Mouse (Mus musculus) lung, adult 2 months (tissue): ENCODE measurements around the gene Ptpn3. TPM values are rescaled to one million over a fixed set of nuclear protein-coding genes. Genes with fewer than 3 reads are reported as not detected.

Experiments used
- DNase-seq: peaks from one replicate; pipeline ENCODE4 v3.0.0; 2022
- H3K4me1 ChIP-seq: fragments of 200-500 bp; 2 replicates; pipeline ENCODE4 v1.6.1; 2011; ENCODE audit warnings: low read length; ENCODE audit not compliant: control insufficient read depth, insufficient read depth
- H3K4me3 ChIP-seq: fragments of 200-500 bp; replicated peaks from 2 replicates; pipeline ENCODE3; 2011; ENCODE audit warnings: low read depth, mild to moderate bottlenecking, control low read depth, low read length; ENCODE audit errors: extremely low read depth
- CTCF ChIP-seq: fragments of 200-500 bp; IDR thresholded peaks from 2 replicates; pipeline ENCODE4 v1.5.1; 2011; ENCODE audit warnings: mild to moderate bottlenecking, low read length, control low read depth; ENCODE audit not compliant: insufficient read depth
- POLR2A ChIP-seq: fragments of 200-500 bp; IDR thresholded peaks from 2 replicates; pipeline ENCODE4 v1.6.1; 2011; ENCODE audit warnings: low read depth, mild to moderate bottlenecking, control low read depth, low read length, borderline replicate concordance; ENCODE audit errors: extremely low read depth
- WGBS: fragments of 180-500 bp; shearing (Covaris S2); methylation state at CpG from one replicate; pipeline ENCODE4 v1.1.7; 2018; 5-methylcytosine and 5-hydroxymethylcytosine counted together
- polyA plus RNA-seq: library from polyadenylated mRNA; depleted of rRNA; stranded (reverse); fragments of >200 nt; gene quantifications from 2 replicates; pipeline ENCODE4 v1.2.3, GENCODE M21; 2012

The Ptpn3 gene
- polyA plus RNA-seq, 1 experiment: 10.8 TPM

GRCm38 (mm10) chr4:57235741-57236140, 65.9 kb downstream of the Ptpn3 start:
- DNase-seq: no peak
- no peak overlapping the region for H3K4me3 ChIP-seq
- 81% methylated on average over 4 of the region's 4 CpGs for WGBS
- TF ChIP-seq CTCF: no peak
- no peak for TF ChIP-seq POLR2A
- H3K4me1 ChIP-seq: peaks cover 3% of the 10 kb centered on the region; the same call in 1 of the 2 replicates

- TF ChIP-seq POLR2A (no peak), CTCF (no peak)
- Histone ChIP-seq H3K4me1 (no peaks in the 10 kb centered on the region), H3K4me3 (no peak overlapping the region)
- WGBS: 80% methylated on average over 7 of the region's 7 CpGs
- DNase-seq: no peak
Observed at GRCm38 (mm10) chr4:57234348-57234747, 67.3 kb downstream of the Ptpn3 start.

DNA sequence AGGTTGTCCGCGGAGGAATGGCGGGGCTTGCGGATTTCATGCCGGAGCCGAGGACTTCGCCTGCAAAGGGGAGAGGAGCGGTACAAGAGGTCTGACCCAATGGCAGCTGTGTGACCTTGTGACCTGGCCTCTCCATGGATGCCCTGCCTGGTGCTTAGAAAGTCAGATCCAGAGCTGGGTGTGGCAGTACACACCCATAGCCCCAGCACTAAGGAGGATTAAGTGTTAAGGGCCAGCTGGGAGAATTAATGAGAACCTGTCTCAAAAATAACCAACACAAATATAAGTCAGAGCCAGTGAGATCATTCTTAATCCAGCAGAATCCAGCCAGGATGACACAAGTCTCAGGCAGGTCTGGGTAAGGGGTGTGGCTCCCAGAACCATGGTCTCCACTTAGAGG, 69.2 kb downstream of the Ptpn3 start:
- Histone ChIP-seq H3K4me1 (no peaks in the 10 kb centered on the region), H3K4me3 (no peak overlapping the region)
- no peak for DNase-seq
- no peak for TF ChIP-seq POLR2A
- 95% methylated on average over 8 of the region's 8 CpGs for WGBS

DNA sequence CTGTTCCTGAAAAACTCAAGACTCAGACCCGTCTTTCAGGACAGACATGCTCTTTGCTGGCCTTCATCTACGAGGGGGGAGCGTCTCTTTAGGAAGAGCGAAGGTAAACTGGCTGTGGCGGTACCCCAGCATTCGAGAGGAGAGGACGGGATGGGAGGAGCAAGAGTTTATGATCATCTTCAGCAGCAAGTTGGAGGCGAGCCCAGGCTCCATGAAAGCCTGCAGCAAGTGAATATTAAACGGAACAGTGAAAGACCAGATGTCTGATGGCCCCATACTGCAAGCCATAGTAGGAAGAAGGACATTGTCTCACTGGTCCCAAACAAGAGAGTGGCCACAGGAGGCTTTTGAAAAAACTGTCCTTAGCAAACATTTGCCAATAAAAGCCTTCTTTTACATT, 70.3 kb downstream of the Ptpn3 start:
- 74% methylated on average over 9 of the region's 9 CpGs for WGBS
- no peak for TF ChIP-seq CTCF
- no peak for TF ChIP-seq POLR2A

GRCm38 (mm10) chr4:57230341-57230740, 71.3 kb downstream of the Ptpn3 start:
- no peak overlapping the region for H3K4me3 ChIP-seq
- WGBS: 84% methylated on average over 7 of the region's 7 CpGs
- no peaks in the 10 kb centered on the region for H3K4me1 ChIP-seq
- DNase-seq: no peak
- TF ChIP-seq POLR2A: no peak
- TF ChIP-seq CTCF: no peak

More for the DNA sequence above, 70.3 kb downstream of the Ptpn3 start:
- DNase-seq: no peak
- Histone ChIP-seq H3K4me3 (no peak overlapping the region), H3K4me1 (no peaks in the 10 kb centered on the region)

DNA sequence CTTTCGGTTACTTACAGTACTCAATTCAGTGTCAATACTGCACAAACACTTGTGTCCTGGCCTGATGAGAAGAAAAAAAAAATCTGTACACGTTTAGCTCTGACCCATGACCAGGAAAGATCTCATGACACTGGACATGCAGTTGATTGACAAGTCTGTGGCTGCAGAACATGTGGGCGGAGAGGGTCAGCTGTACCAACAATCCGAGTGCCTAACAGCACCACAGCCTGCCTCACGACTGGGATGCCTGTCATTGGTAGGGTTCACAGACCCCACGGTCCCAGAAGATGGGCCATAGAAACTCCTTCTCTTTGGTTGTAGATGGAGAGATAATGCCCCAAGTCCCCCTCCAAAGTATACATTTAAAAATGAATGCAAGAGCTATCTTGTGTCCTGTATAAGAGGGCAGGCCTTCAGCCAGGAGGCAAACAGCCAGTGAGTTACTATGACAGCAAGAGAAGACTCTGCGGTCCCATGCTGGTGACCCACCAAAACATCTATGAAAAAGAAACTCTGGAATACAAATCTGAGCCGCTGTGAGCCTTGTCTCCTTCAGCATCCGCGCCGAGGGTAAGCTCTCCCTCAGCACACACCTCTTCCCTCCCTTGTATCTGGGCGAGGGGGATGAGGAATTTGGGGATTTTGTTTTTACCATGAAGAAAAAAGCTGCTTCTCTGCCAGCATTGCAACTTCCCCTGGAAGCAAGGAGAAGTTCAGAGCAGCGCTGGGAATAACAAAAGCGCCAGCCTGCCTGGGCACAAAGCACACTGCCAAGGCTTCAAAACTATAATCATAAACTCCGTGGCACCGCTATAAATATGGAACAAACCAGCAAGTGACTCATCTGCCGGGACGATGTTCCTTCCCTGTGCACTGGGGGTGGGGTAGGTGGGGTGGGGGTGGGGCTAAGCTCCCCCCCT, 72.8 kb downstream of the Ptpn3 start:
- no peak for DNase-seq
- 67% methylated on average over 18 of the region's 18 CpGs for WGBS

DNA sequence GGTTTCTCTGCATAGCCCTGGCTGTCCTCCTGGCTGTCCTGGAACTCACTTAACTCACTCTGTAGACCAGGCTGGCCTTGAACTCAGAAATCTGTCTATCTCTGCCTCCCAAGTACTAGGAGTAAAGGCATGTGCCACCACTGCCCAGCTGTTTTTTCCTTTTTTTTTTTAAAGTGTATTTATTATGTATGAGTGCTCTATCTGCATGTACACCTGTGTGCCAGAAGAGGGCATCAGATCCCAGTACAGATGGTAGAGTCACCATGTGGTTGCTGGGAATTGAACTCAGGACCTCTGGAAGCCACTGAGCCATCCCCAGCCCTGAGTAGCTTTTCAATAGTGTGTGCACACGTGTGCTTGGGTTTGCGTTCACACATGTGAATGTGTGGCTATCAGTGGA, 76.9 kb downstream of the Ptpn3 start:
- Histone ChIP-seq H3K4me1 (no peaks in the 10 kb centered on the region), H3K4me3 (no peak overlapping the region)
- TF ChIP-seq POLR2A: no peak
- TF ChIP-seq CTCF: no peak
- WGBS: 98% methylated on average over 2 of the region's 2 CpGs
- DNase-seq: no peak

More for the DNA sequence above, 72.8 kb downstream of the Ptpn3 start:
- TF ChIP-seq CTCF (no peak), POLR2A (no peak)
- H3K4me3 ChIP-seq: no peak overlapping the region
- no peaks in the 10 kb centered on the region for H3K4me1 ChIP-seq

DNA sequence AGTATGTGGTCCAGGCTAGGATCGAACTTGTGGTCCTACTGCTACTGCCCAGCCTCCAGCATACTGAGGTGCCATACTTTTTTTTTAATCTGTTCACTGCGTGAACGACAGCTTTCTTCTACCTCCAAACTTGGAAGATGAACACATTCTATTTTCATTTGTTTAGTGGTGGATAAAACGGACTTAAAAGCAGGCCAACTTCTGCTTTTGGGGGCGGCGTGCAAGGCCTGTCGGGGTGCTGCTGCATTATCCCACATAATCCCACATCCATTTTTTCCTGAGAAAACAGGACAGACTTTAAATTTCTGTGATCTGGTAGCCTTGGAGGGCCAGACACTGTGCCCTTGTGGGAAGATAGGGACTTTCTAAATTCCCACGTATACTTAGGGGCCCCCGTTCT, 83.9 kb downstream of the Ptpn3 start:
- Histone ChIP-seq H3K4me1 (no peaks in the 10 kb centered on the region), H3K4me3 (no peak overlapping the region)
- TF ChIP-seq CTCF (no peak), POLR2A (no peak)
- no peak for DNase-seq
- 91% methylated on average over 9 of the region's 9 CpGs for WGBS

GRCm38 (mm10) chr4:57216535-57216934, 85.1 kb downstream of the Ptpn3 start:
- WGBS: 91% methylated on average over 4 of the region's 4 CpGs
- Histone ChIP-seq H3K4me3 (no peak overlapping the region), H3K4me1 (no peaks in the 10 kb centered on the region)
- no peak for TF ChIP-seq POLR2A
- TF ChIP-seq CTCF: peak; percentile 27; the same call in 1 of the 2 replicates
- no peak for DNase-seq

DNA sequence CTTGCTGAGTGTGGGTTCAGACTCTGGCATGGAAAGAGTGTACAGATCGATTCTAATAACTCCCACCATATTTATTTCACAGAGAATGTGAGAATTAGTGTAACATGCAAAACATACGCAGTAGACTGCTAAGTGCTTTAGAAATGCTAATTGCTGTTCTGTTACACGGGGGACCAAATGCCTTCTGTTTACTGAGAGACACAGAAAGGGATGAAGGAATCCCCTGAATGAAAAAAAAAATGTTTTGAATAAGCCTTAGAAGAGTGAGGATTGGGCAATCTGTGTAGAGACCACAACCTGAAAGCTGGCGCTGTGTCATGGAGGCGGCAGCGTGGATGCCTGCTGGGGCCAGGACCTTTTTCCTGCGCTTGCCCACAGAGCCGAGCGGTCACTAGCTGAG, 86.8 kb downstream of the Ptpn3 start:
- TF ChIP-seq POLR2A (no peak), CTCF (no peak)
- DNase-seq: no peak
- H3K4me1 ChIP-seq: no peaks in the 10 kb centered on the region
- H3K4me3 ChIP-seq: no peak overlapping the region
- WGBS: 82% methylated on average over 9 of the region's 9 CpGs
